Mouse (Mus musculus) thymus, adult 2 months (tissue): ENCODE measurements at regions not wholly inside any gene's neighbourhood (a gene's known extent, or its start where the extent isn't known, plus 50 kb on each side); places are given as distances from the start of the nearest gene placed in this dataset.
"Not testable (repeated sequence)": the region's sequence is repeated elsewhere in the genome, so short reads cannot be mapped to it uniquely, and the experiment has no call there.

Source experiments
- CTCF ChIP-seq: fragments of 200-500 bp; IDR thresholded peaks from 2 replicates; pipeline ENCODE4 v1.5.1; 2012; ENCODE audit warnings: mild to moderate bottlenecking, control low read depth, low read length, moderate library complexity, borderline replicate concordance; ENCODE audit not compliant: control insufficient read depth, poor library complexity, insufficient read depth; ENCODE audit errors: extremely low read depth
- POLR2A ChIP-seq: fragments of 200-500 bp; IDR thresholded peaks from 2 replicates; pipeline ENCODE4 v1.6.1; 2012; ENCODE audit warnings: mild to moderate bottlenecking, low read length, control low read depth, moderate library complexity; ENCODE audit not compliant: control insufficient read depth, poor library complexity, insufficient read depth; ENCODE audit errors: extremely low read depth

DNA sequence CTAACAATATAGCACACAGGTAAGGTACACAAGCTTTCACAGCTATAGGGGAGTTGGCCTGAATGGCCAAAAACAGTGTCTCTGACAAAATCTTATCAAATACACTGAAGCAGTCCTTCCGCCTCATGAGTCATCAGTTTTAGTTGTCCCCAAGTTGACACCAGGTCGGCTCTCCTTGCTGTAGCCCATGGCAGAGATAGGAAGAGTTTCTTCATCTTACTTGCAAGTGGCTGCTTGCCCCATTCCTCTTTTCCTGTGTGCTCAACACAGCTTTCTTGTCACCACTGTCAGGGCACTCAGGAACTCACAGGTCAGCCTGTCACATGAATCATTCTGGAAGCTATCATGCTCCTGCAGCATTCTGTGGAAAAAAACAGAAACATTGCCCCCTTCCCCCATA lies 77.1 kb downstream of the Olfr721-ps1 start:
- TF ChIP-seq CTCF, POLR2A: not testable (repeated sequence)
